Mouse (Mus musculus): ENCODE results near the gene Vmn1r123. TPM values are rescaled to one million over a fixed set of nuclear protein-coding genes. Genes with fewer than 3 reads are reported as not detected.
"Not testable (repeated sequence)": the region's sequence is repeated elsewhere in the genome, so short reads cannot be mapped to it uniquely, and the experiment has no call there.

Vmn1r123 gene
- not detected in 2 replicates for polyA plus RNA-seq (2016; fragmentation: Nextera tagmentation; extraction: Ambion mirVana)

DNA sequence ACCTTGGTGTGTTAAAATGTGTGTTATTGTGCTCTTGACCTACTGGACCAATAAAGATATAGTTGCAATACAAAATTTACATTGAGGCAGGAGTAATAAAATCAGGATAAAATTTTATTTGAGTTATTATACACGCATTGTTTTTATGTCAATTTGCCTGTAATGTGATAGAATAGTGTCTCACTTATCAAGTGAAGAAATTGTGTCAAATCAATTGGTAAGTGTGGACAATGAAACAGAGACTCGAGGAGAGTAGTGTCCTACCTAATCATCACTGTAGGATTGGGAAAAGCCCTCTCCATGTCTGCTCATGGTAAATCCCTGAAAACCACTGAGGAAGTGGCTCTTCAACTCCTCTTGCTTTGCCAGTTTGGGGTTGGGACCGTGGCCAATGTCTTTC is at the start of gene Vmn1r123:
Gene Vmn1r123 (plus strand): TSS at position 301 of the 400 bp plus-strand sequence.
- H3K4me1 ChIP-seq; H3K27ac ChIP-seq (replicated peaks); H3K36me3 ChIP-seq; H3K9me3 ChIP-seq; H3K4me2 ChIP-seq (replicated peaks); H3K4me3 ChIP-seq; ATAC-seq (ENCODE audit: low FRiP score, low read depth); H3K9ac ChIP-seq (replicated peaks); H3K27me3 ChIP-seq: not testable (repeated sequence)
- WGBS, result 50% methylated on average over 1 of the region's 3 CpGs

DNA sequence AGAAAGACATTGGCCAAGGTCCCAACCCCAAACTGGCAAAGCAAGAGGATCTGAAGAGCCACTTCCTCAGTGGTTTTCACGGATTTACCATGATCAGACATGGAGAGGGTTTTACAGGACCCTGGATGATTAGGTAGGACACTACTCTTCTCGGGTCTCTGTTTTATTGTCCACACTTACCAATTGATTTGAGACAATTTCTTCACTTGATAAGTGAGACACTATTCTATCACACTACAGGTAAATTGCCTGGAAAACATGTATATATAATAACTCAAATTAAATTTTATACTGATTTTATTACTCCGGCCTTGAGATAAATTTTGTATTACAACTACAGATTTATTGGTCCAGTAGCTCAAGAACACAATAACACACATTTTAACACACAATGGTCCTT is 28.0 kb upstream of the Vmn1r123 start, which contains the start of gene Vmn1r122:
Gene Vmn1r122 (minus strand): TSS at position 101 of the 400 bp plus-strand sequence.
- not testable (repeated sequence) for H3K27me3 ChIP-seq; H3K27ac ChIP-seq (replicated peaks); ATAC-seq (ENCODE audit: low FRiP score, low read depth); H3K36me3 ChIP-seq; H3K4me2 ChIP-seq (replicated peaks); H3K9me3 ChIP-seq; H3K4me3 ChIP-seq; H3K4me1 ChIP-seq; H3K9ac ChIP-seq (replicated peaks)
- WGBS, result 79% methylated on average over 3 of the region's 3 CpGs

DNA sequence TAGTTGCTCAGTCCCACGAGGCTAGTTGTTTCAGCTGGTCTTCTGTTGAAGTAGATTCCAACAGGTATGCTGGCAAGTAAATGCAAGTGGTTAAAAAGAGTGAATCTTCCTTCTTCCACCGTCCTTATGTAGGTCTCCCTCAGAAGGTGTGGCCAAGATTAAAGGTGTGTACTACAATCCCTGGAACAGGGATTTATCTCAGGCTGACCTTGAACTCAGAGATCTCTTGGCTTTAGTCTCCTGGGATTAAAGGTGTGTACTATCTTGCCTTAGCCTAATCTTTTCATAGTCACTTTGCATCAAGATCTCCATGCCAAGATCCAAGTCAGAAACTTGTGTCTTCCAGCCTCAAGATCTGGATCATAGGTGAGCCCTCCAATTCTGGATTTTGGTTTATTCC is 28.3 kb downstream of the Vmn1r123 start, which contains the start of gene Gm5157:
Gene Gm5157 (minus strand): TSS at position 101 of the 400 bp plus-strand sequence.
- 55% methylated on average over 1 of the region's 2 CpGs for WGBS
- not testable (repeated sequence) for H3K9ac ChIP-seq (replicated peaks); H3K27me3 ChIP-seq; H3K4me2 ChIP-seq (replicated peaks); ATAC-seq (ENCODE audit: low FRiP score, low read depth); H3K36me3 ChIP-seq; H3K4me1 ChIP-seq; H3K4me3 ChIP-seq; H3K27ac ChIP-seq (replicated peaks); H3K9me3 ChIP-seq

Other genes with a start within 250 kb of the Vmn1r123 start
- not detected in 2 replicates for gene Vmn1r118, start 249.8 kb upstream of the Vmn1r123 start, polyA plus RNA-seq (2016; fragmentation: Nextera tagmentation; extraction: Ambion mirVana)
- not detected in 2 replicates for gene Vmn1r119, start 149.7 kb upstream of the Vmn1r123 start, polyA plus RNA-seq (2016; fragmentation: Nextera tagmentation; extraction: Ambion mirVana)
- not detected in 2 replicates for gene Vmn1r120, start 108.4 kb upstream of the Vmn1r123 start, polyA plus RNA-seq (2016; fragmentation: Nextera tagmentation; extraction: Ambion mirVana)
- gene Vmn1r121, start 63.7 kb upstream of the Vmn1r123 start, polyA plus RNA-seq (2016; fragmentation: Nextera tagmentation; extraction: Ambion mirVana), result not detected in 2 replicates
- not detected in 2 replicates for gene Vmn1r122, start 28.1 kb upstream of the Vmn1r123 start, polyA plus RNA-seq (2016; fragmentation: Nextera tagmentation; extraction: Ambion mirVana)
- gene Gm5157, start 28.2 kb downstream of the Vmn1r123 start, polyA plus RNA-seq (2016; fragmentation: Nextera tagmentation; extraction: Ambion mirVana), result not detected in 2 replicates
- gene Vmn1r124, start 98.4 kb downstream of the Vmn1r123 start, polyA plus RNA-seq (2016; fragmentation: Nextera tagmentation; extraction: Ambion mirVana), result not detected in 2 replicates
- gene Vmn1r125, start 110.0 kb downstream of the Vmn1r123 start, polyA plus RNA-seq (2016; fragmentation: Nextera tagmentation; extraction: Ambion mirVana), result not detected in 2 replicates
- not detected in 2 replicates for gene Vmn1r126, start 139.3 kb downstream of the Vmn1r123 start, polyA plus RNA-seq (2016; fragmentation: Nextera tagmentation; extraction: Ambion mirVana)
- gene Vmn1r127, start 157.7 kb downstream of the Vmn1r123 start, polyA plus RNA-seq (2016; fragmentation: Nextera tagmentation; extraction: Ambion mirVana), result not detected in 2 replicates
- not detected in 2 replicates for gene Vmn1r128, start 187.2 kb downstream of the Vmn1r123 start, polyA plus RNA-seq (2016; fragmentation: Nextera tagmentation; extraction: Ambion mirVana)
- not detected in 2 replicates for gene Vmn1r129, start 199.1 kb downstream of the Vmn1r123 start, polyA plus RNA-seq (2016; fragmentation: Nextera tagmentation; extraction: Ambion mirVana)

Measured in midbrain, embryonic 12.5 days (tissue).